Mouse (Mus musculus): Measurements from ENCODE around the gene Gm10256. TPM values are rescaled to one million over a fixed set of nuclear protein-coding genes. Genes with fewer than 3 reads are reported as not detected.
"Not testable (repeated sequence)": the region's sequence is repeated elsewhere in the genome, so short reads cannot be mapped to it uniquely, and the experiment has no call there.

Gene Gm10256
- total RNA-seq (2014; rRNA removed) (not detected in 2 replicates), polyA plus RNA-seq (2015; fragmentation: Nextera tagmentation; extraction: Ambion mirVana) (not detected in 2 replicates)

DNA sequence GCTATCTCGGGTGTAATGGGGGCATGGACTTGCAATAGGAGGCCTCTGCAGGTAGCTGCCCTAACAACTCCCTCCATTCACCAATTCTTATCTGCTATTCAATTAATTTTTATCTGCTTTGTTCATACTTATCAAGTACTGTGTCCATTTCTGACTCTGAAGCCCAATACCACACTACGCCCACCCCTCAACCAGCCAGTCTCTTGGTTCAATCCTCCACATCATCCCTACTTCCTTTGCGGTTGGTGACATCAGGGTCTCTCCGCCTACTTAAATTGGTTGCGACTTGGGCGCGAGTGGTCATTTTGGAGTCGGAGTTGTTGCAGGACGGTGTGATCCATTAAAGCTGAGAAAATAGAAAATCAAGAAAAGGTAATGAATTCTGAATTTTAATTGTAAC lies at the start of gene Gm10256, which contains the start of gene Rbmy:
Gm10256 (plus strand) TSS at position 320 of the 400 bp plus-strand sequence.
Rbmy (plus strand) TSS at position 301 of the 400 bp plus-strand sequence.
- not testable (repeated sequence) for H3K9me3 ChIP-seq (ENCODE audit: low read length); H3K27me3 ChIP-seq (ENCODE audit: insufficient read depth, low read length); H3K9ac ChIP-seq (replicated peaks; ENCODE audit: low read length, poor library complexity, severe bottlenecking); H3K27ac ChIP-seq (ENCODE audit: low read depth, low read length); DNase-seq (ENCODE audit: low spot score); H3K36me3 ChIP-seq (ENCODE audit: insufficient read depth, low read length); H3K4me1 ChIP-seq (ENCODE audit: insufficient read depth, low read length); H3K4me3 ChIP-seq (ENCODE audit: low read depth, low read length); H3K4me2 ChIP-seq (ENCODE audit: low read depth, low read length, poor library complexity, severe bottlenecking); ATAC-seq (ENCODE audit: low FRiP score)
- WGBS: no CpG with 5 or more reads among the region's 9 CpGs

DNA sequence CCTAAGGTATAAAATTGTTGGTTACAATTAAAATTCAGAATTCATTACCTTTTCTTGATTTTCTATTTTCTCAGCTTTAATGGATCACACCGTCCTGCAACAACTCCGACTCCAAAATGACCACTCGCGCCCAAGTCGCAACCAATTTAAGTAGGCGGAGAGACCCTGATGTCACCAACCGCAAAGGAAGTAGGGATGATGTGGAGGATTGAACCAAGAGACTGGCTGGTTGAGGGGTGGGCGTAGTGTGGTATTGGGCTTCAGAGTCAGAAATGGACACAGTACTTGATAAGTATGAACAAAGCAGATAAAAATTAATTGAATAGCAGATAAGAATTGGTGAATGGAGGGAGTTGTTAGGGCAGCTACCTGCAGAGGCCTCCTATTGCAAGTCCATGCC lies 34.4 kb upstream of the Gm10256 start, which contains the start of gene Gm4064:
Gm4064 (minus strand) TSS at position 101 of the 400 bp plus-strand sequence.
- H3K27me3 ChIP-seq (ENCODE audit: insufficient read depth, low read length); ATAC-seq (ENCODE audit: low FRiP score); H3K27ac ChIP-seq (ENCODE audit: low read depth, low read length); H3K9ac ChIP-seq (replicated peaks; ENCODE audit: low read length, poor library complexity, severe bottlenecking); H3K9me3 ChIP-seq (ENCODE audit: low read length); H3K4me2 ChIP-seq (ENCODE audit: low read depth, low read length, poor library complexity, severe bottlenecking); DNase-seq (ENCODE audit: low spot score); H3K4me1 ChIP-seq (ENCODE audit: insufficient read depth, low read length); H3K36me3 ChIP-seq (ENCODE audit: insufficient read depth, low read length); H3K4me3 ChIP-seq (ENCODE audit: low read depth, low read length): not testable (repeated sequence)
- no CpG with 5 or more reads among the region's 8 CpGs for WGBS

DNA sequence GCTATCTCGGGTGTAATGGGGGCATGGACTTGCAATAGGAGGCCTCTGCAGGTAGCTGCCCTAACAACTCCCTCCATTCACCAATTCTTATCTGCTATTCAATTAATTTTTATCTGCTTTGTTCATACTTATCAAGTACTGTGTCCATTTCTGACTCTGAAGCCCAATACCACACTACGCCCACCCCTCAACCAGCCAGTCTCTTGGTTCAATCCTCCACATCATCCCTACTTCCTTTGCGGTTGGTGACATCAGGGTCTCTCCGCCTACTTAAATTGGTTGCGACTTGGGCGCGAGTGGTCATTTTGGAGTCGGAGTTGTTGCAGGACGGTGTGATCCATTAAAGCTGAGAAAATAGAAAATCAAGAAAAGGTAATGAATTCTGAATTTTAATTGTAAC lies 70.2 kb downstream of the Gm10256 start, which contains the start of gene Gm10352:
Gm10352 (plus strand) TSS at position 301 of the 400 bp plus-strand sequence.
- WGBS: no CpG with 5 or more reads among the region's 9 CpGs
- not testable (repeated sequence) for ATAC-seq (ENCODE audit: low FRiP score)

More for the DNA sequence above, 70.2 kb downstream of the Gm10256 start, which contains the start of gene Gm10352:
- not testable (repeated sequence) for H3K4me3 ChIP-seq (ENCODE audit: low read depth, low read length); H3K9ac ChIP-seq (replicated peaks; ENCODE audit: low read length, poor library complexity, severe bottlenecking); H3K36me3 ChIP-seq (ENCODE audit: insufficient read depth, low read length); H3K4me1 ChIP-seq (ENCODE audit: insufficient read depth, low read length); H3K27ac ChIP-seq (ENCODE audit: low read depth, low read length); DNase-seq (ENCODE audit: low spot score); H3K9me3 ChIP-seq (ENCODE audit: low read length); H3K4me2 ChIP-seq (ENCODE audit: low read depth, low read length, poor library complexity, severe bottlenecking); H3K27me3 ChIP-seq (ENCODE audit: insufficient read depth, low read length)

Other genes starting within 250 kb of the Gm10256 start
- gene H2al2c, start 231.6 kb upstream of the Gm10256 start, total RNA-seq (2014; rRNA removed): not detected in 2 replicates
- gene H2al2c, start 231.6 kb upstream of the Gm10256 start, polyA plus RNA-seq (2015; fragmentation: Nextera tagmentation; extraction: Ambion mirVana): not detected in 2 replicates
- gene Sry, start 167.0 kb upstream of the Gm10256 start, total RNA-seq (2014; rRNA removed): not detected in 2 replicates
- gene Sry, start 167.0 kb upstream of the Gm10256 start, polyA plus RNA-seq (2015; fragmentation: Nextera tagmentation; extraction: Ambion mirVana): not detected in 2 replicates
- gene H2al2b, start 110.0 kb upstream of the Gm10256 start, total RNA-seq (2014; rRNA removed): not detected in 2 replicates
- not detected in 2 replicates for gene H2al2b, start 110.0 kb upstream of the Gm10256 start, polyA plus RNA-seq (2015; fragmentation: Nextera tagmentation; extraction: Ambion mirVana)
- not detected in 2 replicates for gene Gm4064, start 34.5 kb upstream of the Gm10256 start, total RNA-seq (2014; rRNA removed)
- gene Gm4064, start 34.5 kb upstream of the Gm10256 start, polyA plus RNA-seq (2015; fragmentation: Nextera tagmentation; extraction: Ambion mirVana): not detected in 2 replicates
- gene Rbmy, start within 50 bp of the Gm10256 start, total RNA-seq (2014; rRNA removed): not detected in 2 replicates
- gene Rbmy, start within 50 bp of the Gm10256 start, polyA plus RNA-seq (2015; fragmentation: Nextera tagmentation; extraction: Ambion mirVana): not detected in 2 replicates
- not detected in 2 replicates for gene Gm10352, start 70.3 kb downstream of the Gm10256 start, total RNA-seq (2014; rRNA removed)
- gene Gm10352, start 70.3 kb downstream of the Gm10256 start, polyA plus RNA-seq (2015; fragmentation: Nextera tagmentation; extraction: Ambion mirVana): 0.33 TPM in 1 of 2 replicates, not detected in the other
- not detected in 2 replicates for gene Gm29289, start 101.9 kb downstream of the Gm10256 start, total RNA-seq (2014; rRNA removed)
- not detected in 2 replicates for gene Gm29289, start 101.9 kb downstream of the Gm10256 start, polyA plus RNA-seq (2015; fragmentation: Nextera tagmentation; extraction: Ambion mirVana)